Mouse (Mus musculus) intestine, embryonic 16.5 days (tissue): ENCODE measurements around the gene Syt3. TPM values are rescaled to one million over a fixed set of nuclear protein-coding genes. Genes with fewer than 3 reads are reported as not detected.

ENCODE experiments used
- ATAC-seq: fragments of 200-750 bp; cut with Nextera tagmentation; 2 replicates; pipeline ENCODE4 v1.8.0; 2017; ENCODE audit warnings: moderate TSS enrichment, moderate library complexity
- H3K27ac ChIP-seq: fragments of 300-500 bp; sonication (generic); 2 replicates; pipeline ENCODE4 v1.5.1; 2014; ENCODE audit warnings: mild to moderate bottlenecking, low read length
- H3K27me3 ChIP-seq: fragments of 300-500 bp; sonication (generic); replicated peaks from 2 replicates; pipeline ENCODE4 v1.6.1; 2014; ENCODE audit warnings: low read length, control low read depth, mixed read lengths; ENCODE audit not compliant: control insufficient read depth, insufficient read depth
- H3K36me3 ChIP-seq: fragments of 300-500 bp; sonication (generic); 2 replicates; pipeline ENCODE4 v1.6.1; 2014; ENCODE audit warnings: low read length, control low read depth; ENCODE audit not compliant: control insufficient read depth, insufficient read depth
- H3K4me1 ChIP-seq: fragments of 300-500 bp; sonication (generic); 2 replicates; pipeline ENCODE4 v1.6.1; 2014; ENCODE audit warnings: low read length, control low read depth, mixed read lengths; ENCODE audit not compliant: control insufficient read depth, insufficient read depth
- H3K4me2 ChIP-seq: fragments of 300-500 bp; sonication (generic); 2 replicates; pipeline ENCODE4 v1.6.1; 2014; ENCODE audit warnings: low read depth, low read length, control low read depth
- H3K4me3 ChIP-seq: fragments of 300-500 bp; sonication (generic); 2 replicates; pipeline ENCODE4 v1.5.1; 2014; ENCODE audit warnings: mild to moderate bottlenecking, low read length
- H3K9ac ChIP-seq: fragments of 300-500 bp; sonication (generic); 2 replicates; pipeline ENCODE4 v1.6.1; 2014; ENCODE audit warnings: low read depth, low read length
- H3K9me3 ChIP-seq: fragments of 300-500 bp; sonication (generic); 2 replicates; pipeline ENCODE4 v1.6.1; 2016; ENCODE audit warnings: low read length, control low read depth; ENCODE audit not compliant: control insufficient read depth
- WGBS: fragments of 180-500 bp; shearing (Covaris S2); extraction: QIAGEN DNeasy Blood & Tissue Kit; methylation state at CpG from one replicate; pipeline ENCODE4 v1.1.7; 2014; 5-methylcytosine and 5-hydroxymethylcytosine counted together
- polyA plus RNA-seq: library from polyadenylated mRNA; unstranded; fragments of >200 nt; fragmentation: Nextera tagmentation; extraction: Ambion mirVana; gene quantifications from 2 replicates; pipeline ENCODE4 v1.2.1, GENCODE M21; 2015

Gene Syt3
- polyA plus RNA-seq, result 0.82 and 1.2 TPM in 2 replicates

DNA sequence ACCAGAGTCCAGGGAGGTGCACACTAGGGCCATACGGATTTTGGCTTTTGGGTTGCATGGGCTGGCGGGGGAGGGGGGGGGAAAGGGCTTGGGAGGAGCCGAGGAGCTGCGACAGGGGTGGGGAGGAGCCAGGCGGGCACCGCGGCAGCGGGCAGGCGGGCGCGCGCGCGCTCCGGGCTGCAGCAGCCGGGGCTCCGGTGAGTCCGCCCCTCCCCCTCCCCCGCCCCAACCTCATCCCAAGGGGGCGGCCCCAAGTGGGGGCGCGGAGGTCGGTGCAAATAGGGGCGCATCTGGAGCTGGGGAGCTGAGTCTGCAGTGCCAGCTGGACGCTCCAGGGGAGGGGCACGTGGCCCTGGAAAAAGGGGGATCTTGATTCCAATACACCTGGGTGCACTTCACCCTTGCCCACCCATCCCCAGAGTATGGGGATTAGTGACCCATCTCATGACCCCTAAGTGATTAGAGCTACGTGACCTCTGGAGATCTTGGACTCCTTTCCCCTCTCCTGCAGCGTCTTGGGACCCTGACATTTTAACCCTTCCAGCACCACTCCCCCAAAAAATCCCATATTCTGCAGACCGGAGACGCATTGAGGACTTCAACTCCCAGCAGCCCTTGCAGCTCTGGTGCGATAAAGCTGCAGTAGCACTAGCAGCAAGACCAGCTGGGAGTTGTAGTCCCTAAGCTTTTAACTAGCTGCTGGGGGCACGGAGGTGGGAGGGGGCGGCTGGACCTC is at the start of gene Syt3:
TSS of gene Syt3 (plus strand) at position 123 of the 736 bp plus-strand sequence.
- WGBS, result 1% methylated on average over 18 of the region's 33 CpGs
- H3K4me3 ChIP-seq, result peak within 1 kb of the TSS; percentile 48
- peak within 1 kb of the TSS; percentile 88 for H3K4me2 ChIP-seq
- no peak within 1 kb of the TSS for H3K27ac ChIP-seq
- H3K27me3 ChIP-seq, result peaks cover 16% of the 10 kb centered on the region; the same call in 1 of the 2 replicates
- H3K4me1 ChIP-seq, result peaks cover 3% of the 10 kb centered on the region; the same call in 1 of the 2 replicates
- peak within 1 kb of the TSS; percentile 68 for H3K9ac ChIP-seq
- peak; percentile 90 for ATAC-seq
- no peaks in the 10 kb centered on the region for H3K9me3 ChIP-seq
- no peaks in the 10 kb centered on the region for H3K36me3 ChIP-seq

- H3K27me3 ChIP-seq, result peaks cover 41% of the 10 kb centered on the region
- no peak for ATAC-seq
Observed at GRCm38 (mm10) chr7:44334139-44334538, 49.8 kb upstream of the Syt3 start.

GRCm38 (mm10) chr7:44335031-44335878 is 48.6 kb upstream of the Syt3 start:
- 6% methylated on average over 29 of the region's 40 CpGs for WGBS
- no peak for ATAC-seq
- Histone ChIP-seq H3K27ac (no peak overlapping the region), H3K9me3 (no peaks in the 10 kb centered on the region), H3K4me2 (peak overlapping the region; percentile 70), H3K36me3 (no peaks in the 10 kb centered on the region), H3K9ac (no peak overlapping the region), H3K4me3 (peak overlapping the region; percentile 49), H3K27me3 (peaks cover 45% of the 10 kb centered on the region), H3K4me1 (0 out of 2 replicates have a peak, but pooled peaks cover 3% of the 10 kb centered on the region)

More at GRCm38 (mm10) chr7:44334139-44334538, 49.8 kb upstream of the Syt3 start:
- Histone ChIP-seq H3K4me3 (no peak overlapping the region), H3K9me3 (no peaks in the 10 kb centered on the region), H3K4me2 (no peak overlapping the region), H3K4me1 (0 out of 2 replicates have a peak, but pooled peaks cover 3% of the 10 kb centered on the region), H3K9ac (no peak overlapping the region), H3K36me3 (no peaks in the 10 kb centered on the region), H3K27ac (no peak overlapping the region)
- WGBS, result 68% methylated on average over 14 of the region's 14 CpGs

DNA sequence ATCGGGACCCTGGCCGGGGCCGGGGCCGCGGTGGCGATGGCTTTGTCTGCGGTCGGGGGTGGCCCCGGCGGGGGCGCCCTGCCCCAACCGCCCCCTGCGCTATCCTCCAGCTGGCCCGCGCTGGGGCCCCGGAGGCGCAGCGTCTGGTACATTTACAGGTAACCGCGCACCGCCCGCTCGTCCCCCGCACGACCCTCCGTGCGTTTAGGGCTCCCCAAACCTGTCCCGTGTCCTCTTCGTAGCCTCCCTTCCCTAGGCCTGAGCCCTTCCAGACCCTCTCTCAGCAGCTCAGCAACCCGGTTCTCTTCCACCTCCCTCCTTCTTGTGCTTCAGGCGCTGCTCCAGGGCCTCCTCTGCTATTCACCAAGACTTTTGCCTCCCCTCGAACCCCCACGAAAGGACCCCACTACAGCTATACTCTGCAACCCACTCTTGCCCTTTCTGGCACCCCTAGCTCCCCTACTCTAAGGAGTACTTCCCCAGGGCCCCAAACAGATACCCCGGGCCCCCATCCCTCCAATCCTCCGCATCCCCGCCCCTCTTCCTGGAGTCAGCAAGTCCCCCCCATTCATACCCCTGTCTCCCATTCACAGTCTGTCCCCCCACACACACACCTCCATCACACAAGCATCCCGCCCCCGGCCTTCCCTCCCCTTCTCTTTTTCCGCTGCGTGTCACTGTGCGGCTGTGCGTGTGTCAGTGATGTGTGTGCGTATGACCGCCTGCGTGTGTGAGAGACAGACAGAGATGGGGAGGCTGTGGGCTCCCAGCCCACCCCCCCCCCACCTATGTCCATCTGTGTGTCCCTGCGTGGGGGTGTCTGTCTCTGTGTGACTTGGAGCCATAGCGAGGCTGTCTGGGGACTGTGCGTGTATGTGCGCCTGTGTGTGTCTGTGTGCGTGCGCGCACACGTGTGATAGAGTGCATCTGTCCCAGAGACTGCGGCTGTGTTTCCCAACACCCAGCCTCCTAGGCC is 47.6 kb upstream of the Syt3 start:
- Histone ChIP-seq H3K27me3 (peaks cover 45% of the 10 kb centered on the region), H3K36me3 (no peaks in the 10 kb centered on the region)
- 3% methylated on average over 51 of the region's 54 CpGs for WGBS

DNA sequence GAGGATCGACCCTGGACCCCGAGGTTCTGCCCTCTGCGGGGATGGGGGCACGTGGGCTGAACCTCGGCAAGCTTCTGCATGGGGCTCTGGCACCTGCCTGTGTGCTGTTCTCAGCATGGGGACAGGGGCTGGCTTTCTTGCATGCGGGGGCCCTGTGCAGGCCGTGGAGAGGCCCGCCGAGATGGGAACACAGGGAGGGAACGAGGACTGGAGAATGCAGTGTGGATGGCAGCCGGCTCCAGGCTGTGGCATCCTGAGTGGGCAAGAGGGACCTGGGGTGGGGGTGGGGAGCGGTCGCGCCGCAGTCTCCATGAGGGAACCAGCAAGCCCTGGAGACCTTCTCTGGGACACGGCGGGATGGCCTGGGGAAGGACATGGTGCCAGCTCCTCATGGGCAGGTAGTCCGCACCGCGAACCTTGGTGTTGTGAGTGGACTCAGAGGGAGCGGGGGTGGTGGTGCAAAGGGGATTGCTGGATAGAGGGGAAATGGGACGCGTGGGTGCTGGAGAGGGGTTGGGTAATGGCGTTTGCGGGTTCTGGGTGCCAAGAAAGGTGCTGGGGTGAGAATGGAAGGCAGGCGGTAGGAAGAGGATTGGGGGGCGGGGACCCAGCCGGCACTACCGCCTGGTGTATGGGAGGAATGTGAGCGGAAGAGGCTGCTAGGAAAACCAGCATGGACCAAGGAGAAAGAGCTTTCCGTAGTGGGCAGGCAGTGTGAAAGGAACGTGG is 46.6 kb upstream of the Syt3 start:
- Histone ChIP-seq H3K27ac (no peak overlapping the region), H3K9ac (no peak overlapping the region), H3K4me1 (0 out of 2 replicates have a peak, but pooled peaks cover 3% of the 10 kb centered on the region), H3K27me3 (peaks cover 45% of the 10 kb centered on the region), H3K36me3 (no peaks in the 10 kb centered on the region), H3K4me3 (peak overlapping the region; percentile 5; the same call in 1 of the 2 replicates), H3K9me3 (no peaks in the 10 kb centered on the region), H3K4me2 (0 out of 2 replicates have a peak overlapping the region, but pooled peaks have one; percentile 9)
- no peak for ATAC-seq
- 5% methylated on average over 32 of the region's 32 CpGs for WGBS

More for the DNA sequence above, 47.6 kb upstream of the Syt3 start:
- peak overlapping the region; percentile 70 for H3K4me2 ChIP-seq
- no peak for ATAC-seq
- H3K9ac ChIP-seq, result no peak overlapping the region
- no peaks in the 10 kb centered on the region for H3K9me3 ChIP-seq
- no peak overlapping the region for H3K27ac ChIP-seq
- H3K4me1 ChIP-seq, result 0 out of 2 replicates have a peak, but pooled peaks cover 3% of the 10 kb centered on the region
- peak overlapping the region; percentile 49 for H3K4me3 ChIP-seq

- no peak for ATAC-seq
- Histone ChIP-seq H3K4me3 (no peak overlapping the region), H3K36me3 (no peaks in the 10 kb centered on the region), H3K27me3 (peaks cover 36% of the 10 kb centered on the region), H3K9ac (no peak overlapping the region), H3K27ac (no peak overlapping the region), H3K9me3 (no peaks in the 10 kb centered on the region), H3K4me2 (no peak overlapping the region), H3K4me1 (0 out of 2 replicates have a peak, but pooled peaks cover 3% of the 10 kb centered on the region)
- WGBS, result 62% methylated on average over 6 of the region's 6 CpGs
Observed at GRCm38 (mm10) chr7:44340226-44340625, 43.7 kb upstream of the Syt3 start.

- WGBS, result 83% methylated on average over 10 of the region's 10 CpGs
Observed at GRCm38 (mm10) chr7:44341119-44341518, 42.8 kb upstream of the Syt3 start.

DNA sequence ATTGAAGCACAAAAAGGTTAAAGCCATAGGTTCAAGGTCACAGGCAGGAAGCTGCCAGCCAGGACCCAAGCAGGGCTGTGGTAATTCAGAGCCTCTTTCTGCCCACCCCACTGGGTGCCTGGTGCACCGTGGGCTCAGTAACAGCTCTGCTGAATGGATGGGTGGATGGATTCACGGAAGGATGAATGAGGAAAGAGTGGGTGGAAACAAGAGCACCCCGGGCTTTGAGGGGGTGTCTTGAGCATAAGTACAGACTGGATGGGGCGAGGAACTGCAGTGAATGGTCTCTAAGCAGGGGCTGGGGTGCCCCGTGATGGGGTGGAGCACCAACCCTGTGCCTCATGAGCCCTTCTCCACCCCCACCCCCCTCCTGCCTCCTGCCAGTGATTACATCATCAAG is 42.2 kb upstream of the Syt3 start:
- Histone ChIP-seq H3K9ac (no peak overlapping the region), H3K4me1 (no peaks in the 10 kb centered on the region), H3K9me3 (no peaks in the 10 kb centered on the region), H3K27me3 (peaks cover 21% of the 10 kb centered on the region), H3K4me2 (no peak overlapping the region), H3K27ac (no peak overlapping the region), H3K4me3 (no peak overlapping the region), H3K36me3 (no peaks in the 10 kb centered on the region)
- 64% methylated on average over 5 of the region's 5 CpGs for WGBS
- ATAC-seq, result no peak

More at GRCm38 (mm10) chr7:44341119-44341518, 42.8 kb upstream of the Syt3 start:
- Histone ChIP-seq H3K36me3 (no peaks in the 10 kb centered on the region), H3K4me3 (no peak overlapping the region), H3K9ac (no peak overlapping the region), H3K9me3 (no peaks in the 10 kb centered on the region), H3K27me3 (peaks cover 27% of the 10 kb centered on the region), H3K4me1 (no peaks in the 10 kb centered on the region), H3K4me2 (no peak overlapping the region), H3K27ac (no peak overlapping the region)
- no peak for ATAC-seq
